Mouse (Mus musculus): ENCODE results near the gene Dysf.

Gene Dysf

DNA sequence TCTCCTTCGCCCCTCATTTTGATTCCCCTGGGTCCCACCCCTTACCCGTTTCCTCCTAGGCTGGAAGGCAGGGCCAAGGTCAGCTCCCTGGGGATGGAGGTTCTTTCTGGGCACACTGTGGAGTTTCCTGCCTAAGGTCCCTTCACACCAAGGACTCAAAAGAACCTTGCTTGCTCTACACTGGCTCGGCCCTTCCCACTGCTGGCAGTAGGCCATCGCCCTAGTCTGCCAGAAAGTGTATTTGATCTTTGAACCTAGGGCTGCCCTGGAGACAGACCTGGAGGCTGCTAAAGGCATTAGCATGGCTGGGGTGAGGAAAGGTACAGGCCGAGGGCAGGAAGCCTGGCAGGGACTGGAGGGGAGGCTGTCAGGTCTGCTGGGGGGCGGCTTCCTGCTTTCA, 225.4 kb downstream of the Dysf start:
- no peak for ATAC-seq (ENCODE audit: low TSS enrichment)

DNA sequence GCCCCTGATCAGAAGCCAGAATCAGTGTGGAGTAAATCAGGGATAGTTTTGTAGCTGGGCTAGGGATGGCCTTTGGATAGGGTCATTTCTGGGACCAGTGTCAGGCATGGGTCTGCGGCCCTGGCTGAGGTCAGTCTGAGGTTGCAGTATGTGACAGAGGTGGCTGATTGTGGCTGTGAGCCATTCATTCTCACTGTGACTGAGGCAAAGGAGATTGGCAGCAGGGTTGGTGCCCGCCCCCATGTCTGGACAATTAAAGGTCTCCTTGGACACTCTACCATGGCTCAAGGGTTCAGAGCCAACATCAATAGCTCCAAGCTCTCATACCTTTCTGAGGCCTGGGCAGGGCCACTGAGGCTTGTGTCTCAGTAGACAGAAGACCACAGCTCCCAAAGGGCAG, 227.0 kb downstream of the Dysf start:
- ATAC-seq (ENCODE audit: low TSS enrichment) = no peak

DNA sequence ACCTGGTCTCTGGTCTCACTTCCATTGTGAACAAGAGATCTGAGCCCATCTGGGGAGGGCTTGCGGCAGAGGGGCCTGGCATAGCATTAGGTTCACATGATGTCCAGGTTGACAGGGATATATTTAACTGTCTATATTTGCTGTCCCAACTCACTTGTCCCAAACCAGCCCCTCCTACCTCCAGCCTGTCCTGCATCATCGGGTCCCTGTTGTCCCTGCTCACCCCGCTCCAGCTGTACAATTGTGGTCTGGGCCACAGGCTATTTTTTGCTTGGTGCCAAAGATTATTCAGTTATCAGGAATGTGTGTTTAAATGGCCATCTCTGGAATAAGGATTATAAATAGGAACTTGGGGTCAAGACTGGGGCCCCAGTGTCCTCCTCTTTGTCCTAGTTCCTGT, 235.0 kb downstream of the Dysf start:
- no peak for ATAC-seq (ENCODE audit: low TSS enrichment)

DNA sequence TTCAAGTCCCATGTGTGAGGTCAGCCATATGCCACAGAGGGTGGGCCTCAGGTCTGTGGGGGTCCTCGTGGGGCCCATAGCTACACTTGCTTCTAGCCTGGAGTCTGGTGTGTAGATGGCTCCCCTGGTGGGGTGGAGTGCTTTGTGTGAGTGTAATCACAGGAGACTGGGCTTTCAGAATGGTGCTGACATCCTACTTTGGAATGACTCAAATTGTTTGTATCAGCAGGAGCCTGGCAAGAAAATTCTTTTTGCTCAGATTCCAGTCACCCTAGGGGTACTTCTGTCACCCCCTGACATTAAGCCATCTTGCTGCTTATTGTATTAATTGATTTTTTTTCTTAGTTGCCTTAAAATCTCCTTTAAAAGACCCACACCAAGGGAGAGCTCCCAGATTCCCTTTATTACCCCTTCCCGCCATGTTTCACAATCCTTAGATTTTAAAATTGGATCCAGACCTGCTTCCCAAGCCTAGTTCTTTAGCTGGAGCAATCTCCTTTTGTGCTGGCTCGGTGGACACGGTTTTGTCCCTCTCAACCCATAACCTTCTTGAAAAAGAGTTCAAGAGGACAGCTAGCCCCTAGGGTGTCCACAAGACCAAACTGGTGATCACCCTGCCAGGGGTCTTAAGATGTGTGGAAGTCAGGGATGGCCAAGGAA, 237.8 kb downstream of the Dysf start:
- ATAC-seq (ENCODE audit: low TSS enrichment) = no peak

DNA sequence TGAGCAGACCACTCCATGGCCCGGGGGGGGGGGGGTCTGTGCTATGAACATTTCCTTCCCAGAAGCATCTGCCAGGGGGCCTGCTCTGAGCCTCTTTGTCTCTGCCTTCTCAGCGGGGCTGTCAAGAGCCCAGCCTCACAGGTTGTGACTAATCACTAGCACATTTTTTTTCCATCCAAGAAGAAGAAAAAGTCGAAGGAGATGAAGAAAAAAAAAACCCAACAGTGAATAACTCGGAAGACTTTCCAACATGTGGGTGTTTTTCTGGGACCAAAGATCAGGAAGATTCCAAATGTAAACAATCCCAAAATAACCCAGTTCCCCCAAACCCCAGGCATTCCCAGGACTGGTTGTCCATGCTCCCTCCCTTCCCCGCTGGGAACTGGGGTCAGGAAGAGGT, 238.6 kb downstream of the Dysf start:
- peak; percentile 50; the same call in 1 of the 2 replicates for ATAC-seq (ENCODE audit: low TSS enrichment)
